Mouse (Mus musculus): ENCODE measurements around the gene Sdhaf1. TPM values are rescaled to one million over a fixed set of nuclear protein-coding genes. Genes with fewer than 3 reads are reported as not detected.
A peak's percentile ranks its signal among the peaks of the same experiment; 100 is the strongest.

Gene Sdhaf1
- total RNA-seq, 1 experiment from 2014 or later, result 13.7 TPM

DNA sequence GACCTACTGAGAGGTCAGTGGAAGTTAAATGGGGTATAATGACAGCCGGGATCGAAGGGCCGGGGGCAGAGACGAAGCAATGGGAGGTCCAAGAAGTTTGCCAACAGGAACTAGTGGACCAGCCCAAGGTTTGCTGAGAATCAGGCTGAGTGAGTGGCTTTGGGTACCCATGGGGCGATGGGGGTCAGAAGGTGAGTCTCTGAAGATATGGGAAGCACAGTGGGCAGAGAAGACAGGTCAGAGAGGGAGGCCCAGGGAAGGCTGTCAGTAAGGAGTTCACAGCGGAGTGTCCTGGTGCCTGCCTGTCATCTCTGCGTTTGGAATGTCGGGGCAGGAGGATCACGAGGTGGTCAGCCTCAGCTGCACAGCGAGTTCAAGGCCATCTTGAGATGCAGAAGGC is 4.7 kb upstream of the Sdhaf1 start:
- no peak for ATAC-seq (replicated peaks; ENCODE audit: insufficient number of reproducible peaks, low FRiP score, low TSS enrichment, poor library complexity, severe bottlenecking)

DNA sequence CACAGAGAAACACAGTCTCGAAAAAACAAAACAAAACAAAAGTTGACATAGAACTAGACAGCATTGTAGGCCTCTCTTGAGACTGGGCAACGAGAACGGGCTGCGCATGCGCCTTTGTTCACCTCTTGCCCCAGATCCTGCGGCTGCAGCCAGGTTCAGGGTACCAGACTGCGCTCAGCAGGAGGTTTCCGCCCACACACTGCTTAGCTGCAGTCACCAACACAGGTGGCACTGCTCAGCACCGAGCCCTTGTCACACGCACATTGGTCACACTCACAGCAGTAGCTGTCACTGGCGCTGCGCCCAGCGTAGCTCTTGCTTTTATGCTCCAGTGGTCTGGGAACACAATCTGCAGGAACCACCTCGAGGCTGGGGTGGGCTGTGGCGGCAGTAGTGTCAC is 3.4 kb upstream of the Sdhaf1 start:
- no peak for ATAC-seq (replicated peaks; ENCODE audit: insufficient number of reproducible peaks, low FRiP score, low TSS enrichment, poor library complexity, severe bottlenecking)

DNA sequence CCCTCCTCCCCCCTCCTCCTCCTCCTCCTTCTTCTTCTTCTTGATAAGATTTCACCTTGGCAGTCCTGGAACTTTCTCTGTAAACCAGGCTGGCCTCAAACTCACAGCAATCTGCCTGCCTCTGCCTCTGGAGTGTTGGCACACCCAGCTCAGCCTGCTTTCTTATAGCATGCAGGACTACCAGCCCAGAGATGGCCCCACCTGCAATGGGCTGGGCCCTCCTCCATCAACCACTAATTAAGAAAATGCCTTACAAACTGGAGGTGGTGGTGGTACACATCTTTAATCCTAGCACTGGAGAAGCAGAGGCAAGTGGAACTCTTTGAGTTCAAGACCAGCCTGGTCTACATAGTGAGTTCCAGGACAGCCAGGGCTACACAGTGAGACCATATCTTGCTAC is 2.7 kb upstream of the Sdhaf1 start:
- no peak for ATAC-seq (replicated peaks; ENCODE audit: insufficient number of reproducible peaks, low FRiP score, low TSS enrichment, poor library complexity, severe bottlenecking)

- peak; percentile 38 for ATAC-seq (replicated peaks; ENCODE audit: insufficient number of reproducible peaks, low FRiP score, low TSS enrichment, poor library complexity, severe bottlenecking)
Observed at GRCm38 (mm10) chr7:30325364-30325763, 1.7 kb upstream of the Sdhaf1 start.

DNA sequence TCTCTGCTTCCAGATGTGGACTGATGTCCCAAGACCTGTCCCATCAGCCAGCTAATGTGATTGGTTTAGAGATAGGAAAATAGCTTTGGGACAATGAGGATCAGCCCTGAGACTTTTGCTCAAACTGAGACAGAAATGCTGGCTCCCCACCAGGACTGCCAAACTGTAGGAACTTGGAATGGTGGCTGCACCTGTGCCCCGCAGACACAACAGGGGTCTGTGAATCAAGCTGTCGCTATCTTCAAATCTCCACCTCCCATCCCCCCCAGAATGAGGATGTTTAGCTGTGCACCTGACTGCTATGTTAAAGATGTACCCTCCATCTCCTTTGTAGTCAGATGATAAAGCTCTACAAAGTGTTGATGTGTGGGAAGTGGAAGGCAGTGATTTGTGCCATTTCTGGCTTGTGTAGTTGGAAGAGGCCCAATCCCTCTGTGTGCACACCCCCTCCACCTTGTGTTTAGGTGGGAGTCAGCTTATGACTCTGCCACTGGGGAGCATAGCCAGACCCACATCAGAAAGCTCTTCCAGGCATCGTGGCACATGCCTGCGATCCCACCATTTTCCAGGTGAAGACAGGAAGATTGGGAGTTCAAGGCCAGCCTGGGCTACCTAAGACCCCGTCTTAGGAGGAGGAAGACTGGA is 727 bp upstream of the Sdhaf1 start:
- no peak for ATAC-seq (replicated peaks; ENCODE audit: insufficient number of reproducible peaks, low FRiP score, low TSS enrichment, poor library complexity, severe bottlenecking)

DNA sequence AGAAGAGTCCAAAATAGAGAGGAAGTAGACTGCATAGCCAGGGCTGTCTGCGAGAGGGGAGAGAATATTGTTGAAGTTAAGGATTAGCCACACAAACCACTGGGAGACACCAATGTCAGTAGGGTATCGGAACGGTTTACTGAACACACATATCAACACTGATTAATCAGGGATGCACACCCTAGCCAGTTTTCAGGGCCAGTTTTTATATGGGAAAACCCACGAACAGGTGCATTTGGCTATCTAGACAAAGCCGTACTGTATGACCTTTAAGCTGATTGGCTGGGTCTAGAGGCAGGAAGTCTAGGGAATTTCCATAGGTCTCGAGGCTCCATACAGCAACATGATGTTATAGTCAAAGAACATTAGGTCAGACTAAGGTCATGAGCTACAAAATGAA is 830 bp downstream of the Sdhaf1 start:
- peak; percentile 38 for ATAC-seq (replicated peaks; ENCODE audit: insufficient number of reproducible peaks, low FRiP score, low TSS enrichment, poor library complexity, severe bottlenecking)

DNA sequence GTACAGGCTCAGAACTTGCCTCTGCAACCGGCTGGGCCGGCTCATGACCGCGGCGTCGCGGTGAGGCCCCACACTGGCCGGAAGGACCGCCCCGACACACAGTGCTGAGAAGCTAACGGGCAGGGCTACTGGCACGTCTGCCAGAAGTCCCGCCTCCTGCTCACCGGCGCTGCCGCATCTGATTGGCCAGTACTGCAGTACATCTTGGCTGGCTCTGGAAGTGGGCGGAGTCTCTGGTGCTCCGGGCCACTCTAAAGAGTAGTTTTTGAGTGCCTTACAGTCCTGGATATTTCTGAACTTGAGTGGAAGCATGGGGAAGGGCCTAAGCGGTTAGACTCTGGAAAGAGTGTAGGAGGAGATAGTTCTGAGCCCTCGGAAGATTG is 1.4 kb downstream of the Sdhaf1 start:
- ATAC-seq (replicated peaks; ENCODE audit: insufficient number of reproducible peaks, low FRiP score, low TSS enrichment, poor library complexity, severe bottlenecking), result peak; percentile 94

- peak; percentile 33 for ATAC-seq (replicated peaks; ENCODE audit: insufficient number of reproducible peaks, low FRiP score, low TSS enrichment, poor library complexity, severe bottlenecking)
Observed at GRCm38 (mm10) chr7:30321539-30322284, 2.0 kb downstream of the Sdhaf1 start, which contains the start of gene E130208F15Rik. Gene E130208F15Rik (plus strand): TSS chr7:30321740.

GRCm38 (mm10) chr7:30320946-30321345 is 2.7 kb downstream of the Sdhaf1 start:
- ATAC-seq (replicated peaks; ENCODE audit: insufficient number of reproducible peaks, low FRiP score, low TSS enrichment, poor library complexity, severe bottlenecking), result no peak

DNA sequence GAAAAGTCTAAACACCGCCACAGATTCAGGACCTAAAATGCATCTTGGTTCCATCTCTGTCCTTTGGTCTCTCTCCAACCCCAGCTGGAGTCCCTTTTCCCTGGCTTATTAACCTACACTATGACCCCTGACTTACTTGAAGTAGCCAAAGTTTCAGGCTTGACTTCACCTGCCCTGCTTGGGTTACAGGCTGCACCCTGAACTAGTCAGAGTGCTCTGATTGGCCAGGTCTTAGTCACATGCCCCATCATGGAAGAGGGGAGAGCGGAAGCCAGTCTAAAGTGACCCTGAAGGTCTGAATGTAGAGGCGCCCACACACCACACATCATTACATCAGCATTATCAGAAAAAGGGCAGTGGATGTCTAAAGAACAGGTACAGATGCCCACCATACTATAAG is 5.6 kb downstream of the Sdhaf1 start:
- no peak for ATAC-seq (replicated peaks; ENCODE audit: insufficient number of reproducible peaks, low FRiP score, low TSS enrichment, poor library complexity, severe bottlenecking)

DNA sequence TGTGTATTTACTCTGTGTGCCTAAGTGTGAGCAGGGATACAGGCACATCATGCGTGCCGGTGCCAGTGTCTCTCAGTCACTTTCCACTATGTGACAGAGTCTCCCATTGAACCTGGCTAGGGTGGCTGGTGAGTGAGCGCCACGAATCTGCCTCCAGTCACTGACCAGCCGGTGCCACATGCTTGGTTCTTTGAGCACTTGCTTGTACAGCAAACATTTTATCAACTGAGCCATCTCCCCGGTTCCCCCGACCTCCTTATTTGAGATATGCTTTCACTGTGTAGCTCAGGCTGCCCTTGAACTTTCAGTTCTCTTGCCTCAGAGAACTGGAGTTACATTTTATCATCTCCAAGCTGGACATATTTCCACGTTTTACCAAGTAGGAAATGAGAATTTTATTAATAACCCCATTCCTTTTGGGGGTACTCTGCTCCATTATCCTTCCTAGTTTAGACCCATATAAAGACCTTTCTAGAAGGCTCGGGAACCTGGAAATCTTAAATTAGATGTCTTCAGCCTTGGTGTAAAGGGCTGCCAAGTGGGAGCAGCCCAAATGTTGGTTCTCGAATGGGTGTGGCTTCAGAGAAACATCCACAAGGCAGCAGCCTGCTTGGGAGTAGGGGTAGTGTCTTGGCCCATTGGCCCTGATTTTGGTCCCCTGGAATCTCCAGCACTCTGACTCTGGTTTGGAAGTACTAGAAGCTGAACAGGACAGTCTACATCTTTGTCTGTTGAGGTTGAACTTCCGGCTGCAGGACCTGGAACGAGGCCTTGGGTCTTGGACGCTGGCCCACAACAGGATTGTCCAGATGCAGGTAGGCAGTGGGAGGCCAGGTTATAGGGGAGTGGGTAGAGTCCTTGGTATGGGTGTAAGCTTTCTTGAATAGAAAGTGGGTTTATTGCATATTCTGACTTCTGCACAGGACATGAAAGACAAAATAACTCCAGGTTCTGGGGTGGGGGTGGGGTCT is 7.9 kb downstream of the Sdhaf1 start:
- ATAC-seq (replicated peaks; ENCODE audit: insufficient number of reproducible peaks, low FRiP score, low TSS enrichment, poor library complexity, severe bottlenecking), result no peak

DNA sequence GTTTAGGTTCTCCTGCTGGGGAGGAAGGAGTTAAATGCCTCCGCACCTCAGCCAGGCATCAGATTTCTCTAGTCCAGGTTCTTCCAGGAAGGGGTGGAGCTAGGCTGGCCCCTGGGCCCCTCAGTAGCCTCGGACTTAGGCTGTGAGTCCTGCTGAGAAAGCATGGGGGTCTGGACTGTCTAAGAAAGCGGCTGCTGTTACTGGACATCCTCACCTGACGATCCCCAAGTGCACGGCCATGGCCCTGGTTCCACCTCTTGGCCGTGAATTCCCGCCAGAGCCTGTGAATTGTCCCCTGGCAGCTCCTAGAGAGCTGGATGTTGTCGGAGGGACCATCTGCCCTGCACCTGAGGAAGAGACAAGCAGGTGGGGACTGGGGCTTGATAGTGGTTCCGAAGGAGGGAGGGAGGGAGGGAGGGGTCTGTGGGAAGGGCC is 9.0 kb downstream of the Sdhaf1 start, which contains the start of gene Syne4:
Gene Syne4, plus strand, starts transcription at position 87 of the 435 bp plus-strand sequence.
- ATAC-seq (replicated peaks; ENCODE audit: insufficient number of reproducible peaks, low FRiP score, low TSS enrichment, poor library complexity, severe bottlenecking), result no peak

DNA sequence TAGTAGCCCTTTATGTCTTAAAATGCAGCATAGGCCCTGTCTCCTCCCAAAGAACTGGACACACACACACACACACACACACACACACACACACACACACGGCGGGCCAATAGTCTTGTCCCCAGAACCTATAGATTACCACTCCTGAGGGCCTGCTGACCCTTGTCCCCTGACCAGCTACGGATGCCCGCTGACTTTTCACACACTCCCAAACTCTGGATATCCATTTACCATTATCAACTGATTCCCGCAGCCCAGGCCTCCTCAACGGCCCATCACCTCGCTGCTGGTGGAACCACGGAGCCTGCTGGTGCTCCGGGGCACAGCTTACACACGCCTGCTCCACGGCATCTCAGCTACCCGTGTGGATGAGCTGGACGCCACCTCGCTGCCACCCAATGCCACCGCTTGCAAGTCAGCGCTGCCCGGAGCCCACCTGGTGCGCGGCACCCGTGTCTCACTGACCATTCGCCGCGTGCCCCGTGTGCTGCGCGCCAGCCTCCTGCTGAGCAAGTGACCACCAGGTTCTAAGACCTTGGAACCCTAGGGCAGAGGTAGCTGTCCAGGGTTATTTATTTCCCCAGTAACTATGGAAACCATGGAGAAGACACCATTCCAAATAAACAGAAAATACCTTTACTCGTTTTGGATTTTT is 9.9 kb downstream of the Sdhaf1 start:
- no peak for ATAC-seq (replicated peaks; ENCODE audit: insufficient number of reproducible peaks, low FRiP score, low TSS enrichment, poor library complexity, severe bottlenecking)

GRCm38 (mm10) chr7:30310136-30310535 is 13.6 kb downstream of the Sdhaf1 start:
- ATAC-seq (replicated peaks; ENCODE audit: insufficient number of reproducible peaks, low FRiP score, low TSS enrichment, poor library complexity, severe bottlenecking), result no peak

DNA sequence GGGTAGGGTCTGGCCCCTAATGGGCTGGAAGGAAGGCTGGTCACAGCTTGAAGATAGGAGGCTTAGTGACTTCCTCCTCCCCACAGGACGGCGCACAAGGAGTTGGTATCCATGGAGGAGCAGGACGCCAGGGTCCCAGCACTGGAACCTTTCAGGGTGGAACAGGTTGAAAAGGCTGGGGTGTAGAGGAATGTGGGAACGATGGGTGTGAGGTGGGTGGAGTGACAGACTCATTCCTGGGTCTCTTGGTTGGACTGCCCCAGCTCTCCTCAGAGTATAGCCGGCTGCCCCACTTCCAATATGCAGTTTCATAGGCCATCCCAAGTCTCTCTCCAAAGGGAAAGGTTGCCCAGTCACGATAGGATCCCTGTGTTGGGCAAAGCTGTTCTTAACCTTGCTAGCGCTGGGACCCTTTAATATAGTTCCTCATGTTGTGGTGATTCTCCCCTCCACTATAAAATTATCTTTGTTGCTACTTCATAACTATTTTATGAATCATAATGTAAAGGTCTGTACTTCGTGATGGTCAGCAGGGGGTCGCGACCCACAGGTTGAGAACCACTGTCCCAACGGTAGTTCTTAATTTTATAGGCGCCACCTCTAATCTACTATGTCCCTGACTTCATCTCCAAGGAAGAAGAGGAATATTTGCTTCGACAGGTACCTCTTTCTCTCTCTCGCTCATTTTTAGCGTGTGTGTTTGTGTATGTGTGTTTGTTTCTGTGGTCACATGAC is 14.1 kb downstream of the Sdhaf1 start:
- ATAC-seq (replicated peaks; ENCODE audit: insufficient number of reproducible peaks, low FRiP score, low TSS enrichment, poor library complexity, severe bottlenecking), result no peak

- ATAC-seq (replicated peaks; ENCODE audit: insufficient number of reproducible peaks, low FRiP score, low TSS enrichment, poor library complexity, severe bottlenecking), result peak; percentile 99
Observed at GRCm38 (mm10) chr7:30308076-30309005, 15.4 kb downstream of the Sdhaf1 start, which contains the start of gene Alkbh6. Gene Alkbh6 (plus strand): TSS chr7:30308717.

Data from monocyte, adult 5-6 weeks (primary cell).